Mouse (Mus musculus) spleen, adult 2 months (tissue): Measurements from ENCODE around the gene Maz.

Source experiments
- CTCF ChIP-seq: fragments of 200-500 bp; IDR thresholded peaks from 2 replicates; pipeline ENCODE4 v1.5.1; 2011; ENCODE audit warnings: mild to moderate bottlenecking, inconsistent platforms; ENCODE audit not compliant: insufficient read depth, insufficient read length, insufficient replicate concordance; ENCODE audit errors: extremely low read depth
- POLR2A ChIP-seq: fragments of 200-500 bp; IDR thresholded peaks from 2 replicates; pipeline ENCODE4 v1.6.1; 2011; ENCODE audit warnings: low read depth, low read length, inconsistent platforms

DNA sequence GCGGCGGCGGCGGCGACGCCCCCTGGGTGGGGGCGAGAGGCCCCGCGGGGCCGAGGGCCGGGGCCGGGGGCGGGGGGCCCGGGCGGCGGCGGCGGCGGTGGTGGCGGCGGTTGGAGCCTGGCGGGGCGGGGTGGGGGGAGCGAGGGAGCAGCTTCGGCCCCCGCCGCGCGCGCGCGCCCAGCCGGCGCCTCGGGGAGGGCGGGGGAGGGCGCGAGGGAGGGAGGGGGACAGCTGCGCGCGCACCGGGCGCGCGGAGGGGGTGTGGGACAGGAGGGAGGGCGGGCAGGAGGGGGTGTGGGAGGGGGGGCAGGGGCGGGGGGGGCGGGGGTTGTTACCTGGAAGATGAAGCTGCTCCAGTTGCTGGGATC lies 237 bp downstream of the Maz start:
- no peak for TF ChIP-seq CTCF
- no peak for TF ChIP-seq POLR2A
